Mouse (Mus musculus): ENCODE data around the gene Fam78b. TPM values are rescaled to one million over a fixed set of nuclear protein-coding genes. Genes with fewer than 3 reads are reported as not detected.

The Fam78b gene
- 0.43 and 0.72 TPM in 2 replicates for polyA plus RNA-seq (2015; fragmentation: Nextera tagmentation; extraction: Ambion mirVana)

DNA sequence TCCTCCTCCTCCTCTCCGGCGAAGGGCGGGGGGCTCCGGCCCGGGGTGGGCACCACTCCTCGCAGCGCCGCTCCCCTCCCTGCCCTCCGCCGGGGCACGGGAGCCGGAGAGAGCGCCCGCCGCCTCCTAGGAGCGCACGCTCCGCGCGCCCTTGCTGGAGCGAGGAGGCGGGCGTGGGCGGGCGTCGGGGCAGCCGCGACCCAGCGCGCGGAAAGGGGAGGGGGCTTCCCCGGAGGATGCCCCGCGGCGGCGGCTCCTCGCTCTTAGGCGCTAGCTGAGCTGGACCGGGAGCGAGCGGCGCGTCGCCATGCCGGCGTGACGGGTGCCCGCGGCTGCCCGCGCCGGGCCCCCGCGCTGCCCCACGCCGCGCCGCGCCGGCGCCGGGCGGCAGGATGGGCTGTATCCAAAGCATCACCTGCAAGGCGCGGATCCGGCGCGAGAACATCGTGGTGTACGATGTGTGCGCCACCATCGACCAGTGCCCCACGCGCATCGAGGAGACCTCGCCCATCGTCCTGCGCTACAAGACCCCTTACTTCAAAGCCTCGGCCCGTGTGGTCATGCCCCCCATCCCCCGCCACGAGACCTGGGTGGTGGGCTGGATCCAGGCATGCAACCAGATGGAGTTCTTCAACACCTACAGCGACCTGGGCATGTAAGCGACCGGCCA is at the start of gene Fam78b:
Gene Fam78b, plus strand, starts transcription at position 244 of the 670 bp plus-strand sequence.
- WGBS: under 1% methylated on average over 68 of the region's 85 CpGs
- H3K4me2 ChIP-seq (replicated peaks; ENCODE audit: low read depth): peak within 1 kb of the TSS; percentile 97
- ATAC-seq: peak; percentile 49
- no peaks in the 10 kb centered on the region for H3K36me3 ChIP-seq (ENCODE audit: control insufficient read depth, insufficient read depth)
- H3K9ac ChIP-seq (ENCODE audit: low read depth, low read length): peak within 1 kb of the TSS; percentile 50
- no peaks in the 10 kb centered on the region for H3K4me1 ChIP-seq (replicated peaks; ENCODE audit: control insufficient read depth, insufficient read depth, low read length)
- H3K27ac ChIP-seq (ENCODE audit: low read depth, low read length): no peak within 1 kb of the TSS
- peaks cover 32% of the 10 kb centered on the region for H3K27me3 ChIP-seq (replicated peaks; ENCODE audit: control insufficient read depth, insufficient read depth, low read length)
- no peaks in the 10 kb centered on the region for H3K9me3 ChIP-seq (ENCODE audit: control insufficient read depth)
- TF ChIP-seq CTCF (IDR thresholded peaks at IDR 0.05; ENCODE audit: low read depth): no peak
- H3K4me3 ChIP-seq (ENCODE audit: low read depth, low read length): peak within 1 kb of the TSS; percentile 69

DNA sequence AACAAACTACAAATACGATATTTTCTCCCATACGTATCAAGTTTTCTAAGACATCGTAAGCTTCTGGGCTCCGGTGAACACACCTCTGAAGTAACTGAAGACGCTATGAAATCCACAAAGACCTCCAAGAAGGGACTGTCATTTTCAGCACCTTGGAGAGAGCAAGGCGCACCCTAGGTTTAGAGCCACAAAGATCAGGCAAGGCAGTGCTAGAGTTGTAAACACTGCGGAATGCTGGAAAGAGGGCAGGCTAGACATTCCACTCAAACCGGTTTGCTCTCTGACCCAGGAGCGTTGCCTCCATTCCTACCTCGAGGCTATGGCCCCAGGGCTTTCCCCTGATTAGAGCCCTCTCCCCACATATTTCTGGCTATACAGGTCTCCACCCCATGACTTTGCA is 36.7 kb upstream of the Fam78b start:
- 28% methylated on average over 10 of the region's 10 CpGs for WGBS
- H3K4me2 ChIP-seq (replicated peaks; ENCODE audit: low read depth): no peak overlapping the region
- H3K36me3 ChIP-seq (ENCODE audit: control insufficient read depth, insufficient read depth): no peaks in the 10 kb centered on the region
- no peak overlapping the region for H3K4me3 ChIP-seq (ENCODE audit: low read depth, low read length)
- H3K4me1 ChIP-seq (replicated peaks; ENCODE audit: control insufficient read depth, insufficient read depth, low read length): no peaks in the 10 kb centered on the region
- H3K27me3 ChIP-seq (replicated peaks; ENCODE audit: control insufficient read depth, insufficient read depth, low read length): no peaks in the 10 kb centered on the region
- no peaks in the 10 kb centered on the region for H3K9me3 ChIP-seq (ENCODE audit: control insufficient read depth)
- no peak for TF ChIP-seq CTCF (IDR thresholded peaks at IDR 0.05; ENCODE audit: low read depth)
- H3K9ac ChIP-seq (ENCODE audit: low read depth, low read length): no peak overlapping the region
- no peak overlapping the region for H3K27ac ChIP-seq (ENCODE audit: low read depth, low read length)
- ATAC-seq: no peak

DNA sequence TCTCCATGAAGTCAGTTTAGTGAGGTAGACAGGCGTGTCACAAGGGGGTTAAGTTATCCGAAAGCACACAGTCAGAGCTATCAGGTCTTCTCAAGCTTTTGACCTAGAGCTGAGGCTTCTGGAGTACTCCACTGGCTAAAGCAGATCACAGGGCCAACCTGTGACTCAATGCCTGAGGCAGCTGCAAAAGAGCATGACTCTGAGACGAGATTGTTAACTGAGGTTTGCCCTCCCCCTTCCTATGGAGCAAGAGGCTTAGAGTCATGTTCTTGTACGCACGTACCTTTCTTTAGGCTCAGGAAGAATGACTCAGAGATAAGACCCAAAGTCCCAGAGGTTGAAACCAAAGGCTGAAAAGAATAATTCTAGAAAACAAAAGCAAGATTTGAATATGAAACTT is 32.9 kb upstream of the Fam78b start:
- H3K4me3 ChIP-seq (ENCODE audit: low read depth, low read length): no peak overlapping the region
- H3K36me3 ChIP-seq (ENCODE audit: control insufficient read depth, insufficient read depth): no peaks in the 10 kb centered on the region
- WGBS: 75% methylated on average over 5 of the region's 5 CpGs
- H3K4me2 ChIP-seq (replicated peaks; ENCODE audit: low read depth): no peak overlapping the region
- H3K4me1 ChIP-seq (replicated peaks; ENCODE audit: control insufficient read depth, insufficient read depth, low read length): no peaks in the 10 kb centered on the region
- TF ChIP-seq CTCF (IDR thresholded peaks at IDR 0.05; ENCODE audit: low read depth): no peak
- H3K27ac ChIP-seq (ENCODE audit: low read depth, low read length): no peak overlapping the region
- ATAC-seq: no peak
- H3K9me3 ChIP-seq (ENCODE audit: control insufficient read depth): no peaks in the 10 kb centered on the region
- H3K9ac ChIP-seq (ENCODE audit: low read depth, low read length): no peak overlapping the region
- no peaks in the 10 kb centered on the region for H3K27me3 ChIP-seq (replicated peaks; ENCODE audit: control insufficient read depth, insufficient read depth, low read length)

DNA sequence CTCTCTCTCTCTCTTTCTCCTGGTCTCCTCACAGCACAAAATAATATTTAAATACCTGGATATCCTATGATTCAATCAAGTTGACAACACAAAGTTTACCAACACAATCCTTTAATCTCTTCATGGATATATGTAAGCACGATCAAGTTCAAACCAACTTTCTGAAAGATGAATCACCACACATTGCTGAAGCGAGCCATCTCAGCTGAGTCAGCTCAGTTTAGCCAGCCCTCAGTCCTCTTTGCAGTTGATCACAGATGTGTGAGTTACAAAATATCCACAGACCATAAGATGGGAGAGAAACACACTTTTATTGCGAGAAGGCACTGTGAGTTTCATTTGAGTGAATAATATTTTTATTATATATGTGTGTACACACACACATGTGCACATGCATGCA is 27.5 kb upstream of the Fam78b start:
- no peak for ATAC-seq
- no peaks in the 10 kb centered on the region for H3K36me3 ChIP-seq (ENCODE audit: control insufficient read depth, insufficient read depth)
- H3K27me3 ChIP-seq (replicated peaks; ENCODE audit: control insufficient read depth, insufficient read depth, low read length): no peaks in the 10 kb centered on the region
- no peaks in the 10 kb centered on the region for H3K9me3 ChIP-seq (ENCODE audit: control insufficient read depth)
- H3K4me2 ChIP-seq (replicated peaks; ENCODE audit: low read depth): no peak overlapping the region
- 85% methylated on average over 3 of the region's 3 CpGs for WGBS
- H3K9ac ChIP-seq (ENCODE audit: low read depth, low read length): no peak overlapping the region
- no peak for TF ChIP-seq CTCF (IDR thresholded peaks at IDR 0.05; ENCODE audit: low read depth)
- H3K27ac ChIP-seq (ENCODE audit: low read depth, low read length): no peak overlapping the region
- no peak overlapping the region for H3K4me3 ChIP-seq (ENCODE audit: low read depth, low read length)
- H3K4me1 ChIP-seq (replicated peaks; ENCODE audit: control insufficient read depth, insufficient read depth, low read length): no peaks in the 10 kb centered on the region

DNA sequence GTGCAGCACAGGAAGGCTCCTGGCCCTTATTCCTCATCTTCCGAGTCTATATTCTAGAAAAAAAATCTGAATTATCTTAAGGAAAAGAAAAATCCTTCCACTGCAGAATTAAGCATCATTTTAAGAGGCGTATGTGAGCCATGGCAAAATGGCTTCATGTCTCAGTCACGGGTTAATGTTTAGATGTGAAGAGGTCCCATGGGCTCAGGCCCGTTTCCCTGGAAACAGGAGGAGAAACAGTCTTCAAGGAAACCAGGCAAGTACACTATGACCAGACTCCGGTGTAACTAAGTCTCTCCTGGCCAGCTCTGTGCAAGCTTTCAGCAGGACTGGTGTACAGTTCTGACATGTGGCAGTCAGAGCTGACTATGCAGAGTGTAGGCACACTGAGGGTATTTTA is 22.6 kb upstream of the Fam78b start:
- 78% methylated on average over 5 of the region's 5 CpGs for WGBS
- Histone ChIP-seq H3K4me2 (replicated peaks; ENCODE audit: low read depth) (no peak overlapping the region), H3K36me3 (ENCODE audit: control insufficient read depth, insufficient read depth) (no peaks in the 10 kb centered on the region), H3K4me3 (ENCODE audit: low read depth, low read length) (no peak overlapping the region), H3K4me1 (replicated peaks; ENCODE audit: control insufficient read depth, insufficient read depth, low read length) (no peaks in the 10 kb centered on the region), H3K27ac (ENCODE audit: low read depth, low read length) (no peak overlapping the region), H3K27me3 (replicated peaks; ENCODE audit: control insufficient read depth, insufficient read depth, low read length) (no peaks in the 10 kb centered on the region), H3K9me3 (ENCODE audit: control insufficient read depth) (no peaks in the 10 kb centered on the region), H3K9ac (ENCODE audit: low read depth, low read length) (no peak overlapping the region)
- TF ChIP-seq CTCF (IDR thresholded peaks at IDR 0.05; ENCODE audit: low read depth): no peak
- no peak for ATAC-seq

DNA sequence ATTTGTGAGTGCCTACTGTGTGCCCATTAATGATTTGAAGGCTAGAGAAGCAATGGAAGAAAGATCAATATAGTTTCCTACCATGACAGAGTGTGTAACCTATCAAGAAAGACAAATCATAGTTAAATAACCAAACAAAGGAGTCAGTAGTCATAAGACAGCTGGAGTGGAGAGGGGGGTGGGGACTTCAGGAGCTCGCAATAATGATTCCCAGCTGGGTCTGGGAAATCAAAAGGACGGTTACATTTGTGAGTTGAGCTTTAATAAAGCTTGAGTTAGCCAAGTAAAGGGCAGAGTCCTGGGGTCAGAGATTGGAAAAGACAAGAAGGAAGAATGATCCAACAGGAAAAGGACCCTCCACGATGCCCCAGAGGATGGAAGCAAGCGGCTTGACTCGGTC is 7.0 kb upstream of the Fam78b start:
- H3K27ac ChIP-seq (ENCODE audit: low read depth, low read length): no peak overlapping the region
- TF ChIP-seq CTCF (IDR thresholded peaks at IDR 0.05; ENCODE audit: low read depth): no peak
- H3K9me3 ChIP-seq (ENCODE audit: control insufficient read depth): no peaks in the 10 kb centered on the region
- H3K27me3 ChIP-seq (replicated peaks; ENCODE audit: control insufficient read depth, insufficient read depth, low read length): 0 out of 2 replicates have a peak, but pooled peaks cover 3% of the 10 kb centered on the region
- H3K4me1 ChIP-seq (replicated peaks; ENCODE audit: control insufficient read depth, insufficient read depth, low read length): no peaks in the 10 kb centered on the region
- 75% methylated on average over 5 of the region's 5 CpGs for WGBS
- H3K4me3 ChIP-seq (ENCODE audit: low read depth, low read length): no peak overlapping the region
- ATAC-seq: no peak
- H3K9ac ChIP-seq (ENCODE audit: low read depth, low read length): no peak overlapping the region
- H3K36me3 ChIP-seq (ENCODE audit: control insufficient read depth, insufficient read depth): no peaks in the 10 kb centered on the region
- no peak overlapping the region for H3K4me2 ChIP-seq (replicated peaks; ENCODE audit: low read depth)

Measured in intestine, postnatal 0 days (tissue).